Mouse (Mus musculus) stomach, postnatal 0 days (tissue): Measurements from ENCODE around the gene Zbed4. TPM values are rescaled to one million over a fixed set of nuclear protein-coding genes. Genes with fewer than 3 reads are reported as not detected.
"Not testable (repeated sequence)": the region's sequence is repeated elsewhere in the genome, so short reads cannot be mapped to it uniquely, and the experiment has no call there.

ENCODE experiments used
- ATAC-seq: fragments of 200-750 bp; cut with Nextera tagmentation; 2 replicates; pipeline ENCODE4 v1.8.0; 2017; ENCODE audit not compliant: low FRiP score, low TSS enrichment
- DNase-seq: peaks from one replicate; pipeline ENCODE4 v3.0.0-alpha.2; 2016; ENCODE audit warnings: low spot score
- H3K27ac ChIP-seq: fragments of 300-500 bp; sonication (generic); replicated peaks from 2 replicates; pipeline ENCODE4 v1.5.1; 2014; ENCODE audit warnings: mild to moderate bottlenecking, control low read depth
- H3K27me3 ChIP-seq: fragments of 300-500 bp; sonication (generic); 2 replicates; pipeline ENCODE4 v1.6.1; 2014; ENCODE audit warnings: low read length; ENCODE audit not compliant: control insufficient read depth, insufficient read depth
- H3K36me3 ChIP-seq: fragments of 300-500 bp; sonication (generic); 2 replicates; pipeline ENCODE4 v1.6.1; 2014; ENCODE audit warnings: low read length, mixed read lengths; ENCODE audit not compliant: control insufficient read depth, insufficient read depth
- H3K4me1 ChIP-seq: fragments of 300-500 bp; sonication (generic); replicated peaks from 2 replicates; pipeline ENCODE4 v1.6.1; 2014; ENCODE audit warnings: antibody characterized with exemption; ENCODE audit not compliant: control insufficient read depth, insufficient read depth
- H3K4me2 ChIP-seq: fragments of 300-500 bp; sonication (generic); replicated peaks from 2 replicates; pipeline ENCODE4 v1.6.1; 2014; ENCODE audit warnings: low read depth, mild to moderate bottlenecking, control low read depth, moderate library complexity
- H3K4me3 ChIP-seq: fragments of 300-500 bp; sonication (generic); 2 replicates; pipeline ENCODE4 v1.5.1; 2014; ENCODE audit warnings: low read depth, low read length, control low read depth
- H3K9ac ChIP-seq: fragments of 300-500 bp; sonication (generic); 2 replicates; pipeline ENCODE4 v1.6.1; 2014; ENCODE audit warnings: mild to moderate bottlenecking, low read length, control low read depth, mixed read lengths
- H3K9me3 ChIP-seq: fragments of 300-500 bp; sonication (generic); 2 replicates; pipeline ENCODE4 v1.6.1; 2016; ENCODE audit warnings: low read length; ENCODE audit not compliant: control insufficient read depth
- CTCF ChIP-seq: IDR thresholded peaks from 2 replicates; pipeline ENCODE4 v1.5.1; 2016; ENCODE audit warnings: antibody characterized with exemption, low read depth, mild to moderate bottlenecking, moderate library complexity
- EP300 ChIP-seq: optimal IDR thresholded peaks from 2 replicates; pipeline ENCODE3; 2016; ENCODE audit warnings: antibody characterized with exemption
- WGBS: fragments of 180-500 bp; shearing (Covaris S2); extraction: QIAGEN DNeasy Blood & Tissue Kit; methylation state at CpG from one replicate; pipeline ENCODE4 v1.1.7; 2014; 5-methylcytosine and 5-hydroxymethylcytosine counted together
- polyA plus RNA-seq: library from polyadenylated mRNA; unstranded; fragments of >200 nt; fragmentation: Nextera tagmentation; extraction: Ambion mirVana; gene quantifications from 2 replicates; pipeline ENCODE4 v1.2.1, GENCODE M21; 2015

The Zbed4 gene
- 3.7 and 3.9 TPM in 2 replicates for polyA plus RNA-seq

DNA sequence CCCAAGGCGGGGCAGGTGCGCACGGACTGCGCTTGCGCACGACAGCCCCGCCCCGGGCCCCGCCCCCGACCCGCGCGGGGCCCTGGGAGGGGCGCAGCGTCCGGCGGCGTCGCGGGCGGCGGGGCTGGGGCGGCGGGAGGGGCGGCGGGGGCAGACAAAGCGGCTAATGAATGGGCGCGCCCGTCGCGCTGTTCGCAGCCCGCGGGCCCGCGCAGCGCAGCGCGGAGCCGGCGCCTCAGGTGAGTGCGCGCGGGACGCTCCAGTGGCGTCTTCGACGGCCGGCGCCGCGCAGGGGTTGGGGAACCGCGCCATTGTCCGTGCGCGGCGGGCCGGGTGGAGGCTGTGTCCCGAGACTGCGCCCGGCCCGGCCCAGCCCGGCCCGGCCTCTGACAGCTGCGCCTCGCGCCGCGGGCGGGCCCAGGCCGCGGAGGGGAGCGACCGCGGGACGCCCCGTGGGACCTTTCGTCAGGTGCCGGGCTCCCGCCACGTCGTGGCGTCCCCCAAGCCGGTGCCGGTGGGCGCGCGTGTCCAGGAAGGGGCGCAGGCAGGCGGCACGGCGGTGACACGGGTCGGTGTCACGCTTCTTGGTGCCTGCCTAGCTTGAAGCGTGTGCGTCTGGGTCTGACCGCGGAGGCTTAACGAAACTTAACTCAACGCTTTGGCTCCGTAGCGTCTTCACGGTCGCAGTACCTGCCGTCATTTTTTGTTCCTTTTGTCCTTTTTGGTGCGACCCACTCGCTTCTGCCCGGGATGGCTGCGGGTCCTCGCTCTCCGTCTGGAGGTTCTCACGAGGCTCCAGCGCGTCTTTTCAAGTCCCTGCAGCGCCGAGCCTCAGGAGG is at the start of gene Zbed4:
TSS of gene Zbed4 (plus strand) at position 97 of the 839 bp plus-strand sequence.
- DNase-seq (peak; percentile 67), ATAC-seq (peak; percentile 74; the same call in 1 of the 2 replicates)
- no peaks in the 10 kb centered on the region for H3K9me3 ChIP-seq
- TF ChIP-seq EP300, result no peak
- TF ChIP-seq CTCF, result no peak
- under 1% methylated on average over 44 of the region's 119 CpGs for WGBS
- peak within 1 kb of the TSS; percentile 90 for H3K27ac ChIP-seq
- peak within 1 kb of the TSS; percentile 82 for H3K4me3 ChIP-seq
- no peaks in the 10 kb centered on the region for H3K4me1 ChIP-seq
- no peaks in the 10 kb centered on the region for H3K27me3 ChIP-seq
- peak within 1 kb of the TSS; percentile 79 for H3K4me2 ChIP-seq
- H3K9ac ChIP-seq, result peak within 1 kb of the TSS; percentile 71
- no peaks in the 10 kb centered on the region for H3K36me3 ChIP-seq

DNA sequence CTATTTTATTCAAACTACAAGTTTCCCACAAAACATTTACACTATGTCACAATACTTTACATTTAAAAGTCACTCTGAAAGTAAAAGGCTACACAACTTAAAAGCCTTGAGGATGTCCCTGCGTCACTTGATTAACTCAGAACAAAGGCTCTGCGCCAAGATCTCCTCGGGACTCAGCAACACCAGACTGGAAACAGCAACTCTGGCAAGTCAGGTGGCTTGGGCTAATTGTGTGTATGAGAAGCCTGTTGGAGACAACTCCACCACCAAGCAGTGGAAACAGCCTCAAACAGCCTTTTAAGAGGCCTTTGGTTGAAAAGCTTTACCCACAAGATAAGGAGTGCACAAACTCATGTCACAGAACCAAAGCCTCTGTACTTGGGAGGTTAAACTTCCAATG is 49.0 kb upstream of the Zbed4 start:
- Histone ChIP-seq H3K27ac (no peak overlapping the region), H3K4me2 (no peak overlapping the region), H3K4me3 (no peak overlapping the region), H3K27me3 (no peaks in the 10 kb centered on the region), H3K4me1 (no peaks in the 10 kb centered on the region), H3K36me3 (peaks cover 30% of the 10 kb centered on the region), H3K9ac (no peak overlapping the region), H3K9me3 (no peaks in the 10 kb centered on the region)
- TF ChIP-seq CTCF (no peak), EP300 (no peak)
- ATAC-seq, result no peak
- whole genome bisulfite sequencing, result 78% methylated on average over 3 of the region's 3 CpGs
- DNase-seq, result no peak

DNA sequence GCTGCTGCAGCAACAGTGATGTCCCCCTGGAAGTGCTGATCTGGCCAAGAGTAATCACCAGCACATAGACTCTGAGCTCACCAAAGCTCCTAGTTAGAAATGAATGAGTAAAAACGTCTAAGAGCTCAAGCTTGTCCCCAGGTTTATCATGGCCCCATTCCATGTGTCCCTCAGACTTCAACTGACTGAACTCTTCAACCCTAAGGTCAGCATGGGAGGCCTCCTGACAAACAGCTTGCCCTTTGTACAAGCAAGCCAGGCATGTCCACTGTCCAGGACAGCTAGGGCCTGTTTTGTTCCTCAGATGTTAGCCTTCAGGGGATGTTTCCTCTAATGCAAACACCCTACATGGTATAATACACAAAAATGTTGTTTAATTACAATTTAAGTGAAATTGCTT is 47.2 kb upstream of the Zbed4 start:
- TF ChIP-seq CTCF (no peak), EP300 (no peak)
- H3K36me3 ChIP-seq, result peaks cover 32% of the 10 kb centered on the region

DNA sequence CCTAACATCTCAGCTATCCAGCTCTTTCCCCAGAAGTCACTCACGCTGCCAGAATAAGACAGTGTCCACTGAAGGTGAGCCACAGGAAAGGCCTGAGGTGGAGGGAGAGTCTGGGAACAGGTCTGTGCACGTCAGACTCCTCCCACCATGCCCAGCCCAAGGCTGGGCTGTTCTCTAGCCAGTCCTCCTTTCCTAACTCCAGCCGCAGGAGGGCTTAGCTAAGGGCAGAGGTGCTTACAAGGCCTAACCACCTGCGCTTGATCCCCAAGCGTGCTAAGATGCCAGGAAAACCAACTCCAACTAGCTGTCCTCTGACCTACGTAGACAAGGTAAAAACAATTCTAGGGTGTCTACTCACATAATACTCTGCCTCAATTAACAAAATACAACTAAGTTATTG is 45.1 kb upstream of the Zbed4 start:
- ATAC-seq, result no peak
- no peak overlapping the region for H3K9ac ChIP-seq
- TF ChIP-seq CTCF, result no peak
- no peak for TF ChIP-seq EP300
- DNase-seq, result no peak
- no peaks in the 10 kb centered on the region for H3K4me1 ChIP-seq
- no peak overlapping the region for H3K27ac ChIP-seq
- WGBS, result 80% methylated on average over 6 of the region's 6 CpGs
- no peak overlapping the region for H3K4me3 ChIP-seq
- no peak overlapping the region for H3K4me2 ChIP-seq
- H3K36me3 ChIP-seq, result peaks cover 34% of the 10 kb centered on the region
- H3K9me3 ChIP-seq, result no peaks in the 10 kb centered on the region
- no peaks in the 10 kb centered on the region for H3K27me3 ChIP-seq

More for the DNA sequence above, 47.2 kb upstream of the Zbed4 start:
- Histone ChIP-seq H3K27ac (no peak overlapping the region), H3K9ac (no peak overlapping the region), H3K27me3 (no peaks in the 10 kb centered on the region), H3K4me3 (no peak overlapping the region), H3K4me1 (no peaks in the 10 kb centered on the region), H3K9me3 (no peaks in the 10 kb centered on the region), H3K4me2 (no peak overlapping the region)
- WGBS, result 55% methylated on average over 1 of the region's 1 CpGs
- no peak for DNase-seq
- no peak for ATAC-seq

DNA sequence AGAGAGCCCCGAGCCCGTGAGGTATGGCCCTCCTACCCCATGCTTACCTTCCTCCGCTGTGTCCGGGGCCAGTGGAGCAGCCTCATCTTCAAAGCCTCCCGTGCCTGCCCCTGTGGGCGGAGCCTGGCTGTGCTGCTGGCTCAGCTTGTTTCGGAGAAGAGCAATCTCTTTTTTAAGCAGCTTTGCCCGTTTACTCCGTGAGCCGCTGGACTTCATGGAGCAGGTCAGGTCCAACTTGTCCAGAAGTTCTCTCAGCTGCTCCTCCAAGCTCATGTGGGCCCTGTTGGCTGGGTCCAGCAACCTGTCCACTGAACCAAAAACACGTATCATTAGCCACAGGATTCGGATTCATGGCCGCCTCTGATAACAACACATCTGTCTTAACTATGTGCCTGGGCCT is 44.5 kb upstream of the Zbed4 start:
- H3K27ac ChIP-seq, ATAC-seq, H3K4me1 ChIP-seq, H3K27me3 ChIP-seq, H3K4me2 ChIP-seq, H3K4me3 ChIP-seq, H3K9ac ChIP-seq, H3K9me3 ChIP-seq, DNase-seq: not testable (repeated sequence)
- WGBS, result 63% methylated on average over 13 of the region's 13 CpGs
- peaks cover 41% of the 10 kb centered on the region for H3K36me3 ChIP-seq

DNA sequence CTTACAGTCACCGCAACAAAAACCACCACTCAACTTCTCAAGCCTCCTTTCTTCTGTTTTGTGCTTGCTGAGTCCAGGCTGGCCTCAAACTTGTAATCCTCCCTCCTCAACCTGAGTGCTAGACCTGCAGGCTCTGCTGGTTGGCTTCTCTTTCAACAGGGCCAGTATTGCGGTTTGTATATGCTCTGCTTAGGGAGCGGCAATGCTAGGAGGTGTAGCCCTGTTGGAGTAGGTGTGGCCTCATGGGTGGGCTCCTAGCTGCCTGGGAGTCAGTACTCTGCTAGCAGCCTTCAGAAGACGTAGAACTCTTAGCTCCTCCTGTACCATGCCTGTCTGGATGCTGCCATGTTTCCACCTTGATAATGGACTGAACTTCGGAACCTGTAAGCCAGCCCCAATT is 43.3 kb upstream of the Zbed4 start:
- 82% methylated on average over 5 of the region's 5 CpGs for WGBS
- H3K27ac ChIP-seq, result no peak overlapping the region
- H3K9ac ChIP-seq, result no peak overlapping the region
- DNase-seq (no peak), ATAC-seq (no peak)
- no peak overlapping the region for H3K4me3 ChIP-seq
- H3K27me3 ChIP-seq, result no peaks in the 10 kb centered on the region
- H3K4me1 ChIP-seq, result no peaks in the 10 kb centered on the region
- no peak overlapping the region for H3K4me2 ChIP-seq
- TF ChIP-seq EP300 (no peak), CTCF (no peak)
- H3K9me3 ChIP-seq, result no peaks in the 10 kb centered on the region
- H3K36me3 ChIP-seq, result peaks cover 53% of the 10 kb centered on the region
